Mouse (Mus musculus) large intestine, adult 2 months (tissue): Measurements from ENCODE around the gene Snx29. TPM values are rescaled to one million over a fixed set of nuclear protein-coding genes. Genes with fewer than 3 reads are reported as not detected.
"Not testable (repeated sequence)": the region's sequence is repeated elsewhere in the genome, so short reads cannot be mapped to it uniquely, and the experiment has no call there.

Experiments
- DNase-seq: peaks from one replicate; pipeline ENCODE4 v3.0.0-alpha.2; 2012; ENCODE audit warnings: low read depth, low spot score
- WGBS: fragments of 180-500 bp; shearing (Covaris S2); methylation state at CpG from one replicate; pipeline ENCODE4 v1.1.7; 2018; 5-methylcytosine and 5-hydroxymethylcytosine counted together
- polyA plus RNA-seq: library from polyadenylated mRNA; depleted of rRNA; stranded (reverse); fragments of >200 nt; gene quantifications from 2 replicates; pipeline ENCODE4 v1.2.3, GENCODE M21; 2012

Gene Snx29
- polyA plus RNA-seq, 1 experiment: 2.8 TPM

GRCm38 (mm10) chr16:11400936-11401335, 78.2 kb downstream of the Snx29 start:
- DNase-seq: no peak
- WGBS: 72% methylated on average over 7 of the region's 7 CpGs

- DNase-seq: no peak
Observed at GRCm38 (mm10) chr16:11405193-11405592, 82.5 kb downstream of the Snx29 start.

GRCm38 (mm10) chr16:11406201-11406600, 83.5 kb downstream of the Snx29 start:
- 85% methylated on average over 5 of the region's 5 CpGs for WGBS
- no peak for DNase-seq

More at GRCm38 (mm10) chr16:11405193-11405592, 82.5 kb downstream of the Snx29 start:
- 80% methylated on average over 3 of the region's 3 CpGs for WGBS

- 84% methylated on average over 9 of the region's 9 CpGs for WGBS
- DNase-seq: no peak
Observed at GRCm38 (mm10) chr16:11406622-11407021, 83.9 kb downstream of the Snx29 start.

DNA sequence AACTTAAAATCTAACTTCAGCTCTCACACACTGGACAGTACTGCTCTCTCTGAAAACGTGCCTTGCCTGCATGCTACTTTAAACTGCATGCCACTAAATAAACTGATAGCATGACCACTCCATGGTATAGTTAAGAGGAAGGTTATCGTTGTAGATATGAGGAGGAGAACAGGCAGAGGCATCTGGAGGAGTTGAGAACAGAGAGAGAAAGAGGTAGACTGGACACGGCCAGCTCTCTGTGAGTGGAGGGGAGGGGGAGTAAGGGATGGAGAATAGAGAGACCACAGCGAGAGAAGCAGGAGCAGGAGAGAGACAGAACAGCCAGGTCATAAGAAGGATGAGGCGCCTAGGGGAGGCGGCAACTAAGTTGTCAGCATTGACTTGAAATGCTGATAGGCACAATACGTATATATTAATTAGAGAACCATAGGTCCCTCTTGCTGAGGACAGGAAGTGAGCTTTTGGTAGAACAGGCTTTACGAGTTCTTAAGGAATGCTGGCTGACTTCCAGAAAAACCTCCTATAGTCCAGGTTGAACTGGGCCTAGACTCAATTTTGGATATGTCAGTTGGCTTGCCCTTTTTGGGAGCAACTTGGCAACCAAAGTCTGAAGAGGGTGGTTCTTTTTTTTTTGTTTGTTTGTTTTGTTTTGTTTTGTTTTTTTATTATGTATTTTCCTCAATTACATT, 85.4 kb downstream of the Snx29 start:
- no peak for DNase-seq
- WGBS: 46% methylated on average over 8 of the region's 8 CpGs

DNA sequence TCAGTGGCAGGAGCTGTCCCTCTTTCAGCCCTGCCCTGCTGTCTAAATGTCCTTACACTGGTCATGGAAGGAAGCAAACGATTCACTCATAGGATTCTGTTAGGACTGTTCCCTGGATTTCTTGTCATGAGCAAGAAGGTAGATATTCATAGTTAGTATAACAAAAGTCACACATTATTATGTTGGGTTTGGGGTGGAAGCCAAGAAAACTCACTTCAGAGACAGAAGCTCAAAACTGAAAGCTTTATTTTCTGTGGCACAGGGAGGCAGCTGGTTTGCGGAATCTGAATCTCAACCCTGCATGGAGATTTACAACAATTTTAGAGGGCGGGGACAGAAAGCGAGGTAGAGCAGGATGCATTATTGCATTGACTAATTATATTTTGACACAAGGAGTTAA, 86.0 kb downstream of the Snx29 start:
- WGBS: 54% methylated on average over 4 of the region's 4 CpGs
- DNase-seq: no peak

DNA sequence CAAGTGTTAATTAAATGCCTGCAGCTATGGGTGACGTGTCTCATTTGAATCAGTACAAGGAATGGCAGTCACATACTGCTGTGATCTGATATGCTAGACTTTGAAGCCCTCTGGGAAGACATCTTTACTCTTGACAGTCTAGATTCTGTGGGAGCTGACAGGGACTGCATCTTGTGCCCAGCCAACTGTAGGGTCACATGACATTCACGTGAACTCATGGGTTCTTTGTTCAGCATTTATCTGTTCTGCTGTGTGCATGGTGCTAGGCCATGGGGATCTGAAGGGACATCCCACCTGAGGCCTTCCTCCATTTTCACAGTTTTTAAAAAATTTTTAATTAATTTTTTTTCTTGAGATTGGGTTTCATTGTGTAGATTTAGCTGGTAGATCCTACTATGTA, 91.9 kb downstream of the Snx29 start:
- no peak for DNase-seq
- WGBS: 91% methylated on average over 2 of the region's 2 CpGs

- WGBS: 15% methylated on average over 7 of the region's 7 CpGs
- DNase-seq: no peak
Observed at GRCm38 (mm10) chr16:11418183-11418588, 95.5 kb downstream of the Snx29 start.

DNA sequence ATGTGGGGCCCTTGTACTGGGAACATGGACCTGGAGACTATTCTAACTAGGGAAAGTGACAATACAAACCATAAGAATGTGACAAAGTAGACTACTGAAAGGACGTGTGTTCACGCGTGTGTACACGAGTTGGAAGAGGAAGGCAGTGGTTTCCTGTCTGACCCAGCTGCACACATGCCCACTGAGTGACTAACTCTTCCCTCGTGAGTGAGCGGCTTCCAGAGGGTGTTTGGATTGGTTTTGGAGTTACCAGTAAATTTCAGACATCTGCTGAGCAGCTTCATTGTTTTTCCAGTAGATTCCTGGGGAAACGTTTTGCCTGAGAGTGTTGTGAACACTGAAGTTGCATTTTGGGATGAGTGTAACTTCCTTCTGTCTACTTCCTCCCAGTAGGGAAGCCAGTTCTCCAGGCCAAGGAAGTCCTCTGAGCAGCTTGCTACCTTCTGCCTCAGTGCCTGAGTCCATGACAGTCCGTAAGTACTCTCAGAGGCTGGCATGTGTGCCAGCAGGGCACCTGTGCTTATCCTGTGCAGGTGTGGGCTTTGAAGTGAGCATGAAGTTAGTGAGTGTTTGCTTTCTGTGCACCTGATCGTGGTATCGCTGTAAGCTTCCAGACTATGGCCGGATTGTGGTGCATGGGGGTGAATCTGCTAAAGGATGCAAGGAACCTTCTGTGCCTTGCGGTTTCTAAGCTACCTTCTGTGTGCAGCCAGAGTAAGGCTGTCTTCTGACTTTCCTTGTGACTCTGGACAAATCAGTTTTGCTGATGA, 97.8 kb downstream of the Snx29 start:
- no peak for DNase-seq
- 82% methylated on average over 12 of the region's 12 CpGs for WGBS

GRCm38 (mm10) chr16:11422165-11422564, 99.5 kb downstream of the Snx29 start:
- no peak for DNase-seq
- WGBS: 94% methylated on average over 1 of the region's 1 CpGs

GRCm38 (mm10) chr16:11422889-11423610, 100.3 kb downstream of the Snx29 start:
- WGBS: 97% methylated on average over 2 of the region's 2 CpGs
- DNase-seq: no peak

DNA sequence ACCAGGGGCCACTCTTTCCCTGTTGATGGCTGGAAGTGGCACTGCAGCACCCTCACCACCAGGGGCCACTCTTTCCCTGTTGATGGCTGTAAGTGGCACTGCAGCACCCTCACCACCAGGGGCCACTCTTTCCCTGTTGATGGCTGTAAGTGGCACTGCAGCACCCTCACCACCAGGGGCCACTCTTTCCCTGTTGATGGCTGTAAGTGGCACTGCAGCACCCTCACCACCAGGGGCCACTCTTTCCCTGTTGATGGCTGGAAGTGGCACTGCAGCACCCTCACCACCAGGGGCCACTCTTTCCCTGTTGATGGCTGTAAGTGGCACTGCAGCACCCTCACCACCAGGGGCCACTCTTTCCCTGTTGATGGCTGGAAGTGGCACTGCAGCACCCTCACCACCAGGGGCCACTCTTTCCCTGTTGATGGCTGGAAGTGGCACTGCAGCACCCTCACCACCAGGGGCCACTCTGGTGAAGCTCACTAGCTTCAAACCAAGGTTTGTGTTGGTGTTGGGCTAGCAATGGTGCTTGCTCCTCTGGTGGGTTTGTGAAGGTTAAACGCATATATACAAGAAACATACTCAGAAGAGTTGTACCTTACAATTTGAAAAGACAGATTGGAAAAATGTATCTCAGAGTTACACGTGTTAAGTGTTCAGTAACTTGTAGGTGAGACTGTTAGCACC, 101.0 kb downstream of the Snx29 start:
- WGBS: 96% methylated on average over 2 of the region's 2 CpGs
- DNase-seq: not testable (repeated sequence)

- 93% methylated on average over 9 of the region's 9 CpGs for WGBS
- no peak for DNase-seq
Observed at GRCm38 (mm10) chr16:11424568-11425145, 101.9 kb downstream of the Snx29 start.

GRCm38 (mm10) chr16:11425279-11425678, 102.6 kb downstream of the Snx29 start:
- no peak for DNase-seq
- 52% methylated on average over 7 of the region's 7 CpGs for WGBS

DNA sequence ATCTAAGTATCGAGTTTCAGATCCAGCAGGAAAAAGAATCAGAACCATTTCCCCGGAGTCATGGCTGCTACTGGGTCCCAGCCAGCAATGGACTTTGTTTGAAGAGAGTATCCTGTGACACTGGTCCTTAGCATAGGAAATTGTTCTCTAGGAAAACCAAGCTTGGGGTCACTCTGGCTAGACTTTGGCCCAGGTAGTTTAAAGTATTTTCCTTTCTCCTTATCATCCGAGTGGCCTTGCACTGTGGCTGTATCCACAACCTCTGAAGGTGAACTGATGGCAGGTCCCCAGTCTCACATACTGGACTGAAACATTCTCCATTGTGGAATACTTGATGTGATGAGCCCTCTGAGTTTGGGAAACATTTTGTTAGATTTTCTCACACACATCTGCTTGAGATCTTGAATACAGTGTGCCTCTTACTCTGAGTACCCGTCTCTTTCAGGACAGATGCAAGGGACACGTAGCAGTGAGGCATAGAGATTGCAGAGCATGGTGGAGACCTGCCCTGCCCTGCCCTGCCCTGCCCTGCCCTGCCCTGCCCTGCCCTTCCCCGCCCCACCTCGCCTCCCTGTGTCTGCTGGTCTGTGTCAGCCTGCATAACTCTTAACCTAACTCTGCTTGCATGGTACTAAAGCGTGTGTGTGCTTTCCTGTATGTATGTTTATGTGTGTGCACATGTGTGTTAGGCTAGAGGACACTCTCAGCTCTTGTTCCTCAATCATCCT, 104.3 kb downstream of the Snx29 start:
- DNase-seq: no peak
- 33% methylated on average over 8 of the region's 8 CpGs for WGBS

DNA sequence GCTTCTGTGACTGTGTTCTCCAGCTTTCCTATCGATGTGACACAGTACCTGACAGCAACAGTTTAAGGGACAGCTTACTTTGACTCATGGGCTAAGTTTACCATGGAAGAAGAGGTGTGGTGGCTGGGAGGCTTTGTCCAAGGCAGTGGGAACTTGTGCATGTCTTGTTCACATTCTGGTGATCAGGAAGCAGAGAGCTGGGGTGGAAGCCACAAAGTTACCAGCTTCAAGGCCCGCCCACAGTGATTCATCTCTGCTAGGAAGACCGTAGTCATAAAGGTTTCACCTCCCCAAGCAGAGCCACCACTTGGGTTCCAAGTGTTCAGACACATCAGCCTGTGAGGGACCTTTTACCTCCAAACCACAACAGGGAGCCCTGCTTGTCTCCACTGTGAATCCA, 107.1 kb downstream of the Snx29 start:
- DNase-seq: no peak
- 74% methylated on average over 3 of the region's 3 CpGs for WGBS

GRCm38 (mm10) chr16:11430520-11430919, 107.8 kb downstream of the Snx29 start:
- 98% methylated on average over 6 of the region's 6 CpGs for whole genome bisulfite sequencing
- no peak for DNase-seq

DNA sequence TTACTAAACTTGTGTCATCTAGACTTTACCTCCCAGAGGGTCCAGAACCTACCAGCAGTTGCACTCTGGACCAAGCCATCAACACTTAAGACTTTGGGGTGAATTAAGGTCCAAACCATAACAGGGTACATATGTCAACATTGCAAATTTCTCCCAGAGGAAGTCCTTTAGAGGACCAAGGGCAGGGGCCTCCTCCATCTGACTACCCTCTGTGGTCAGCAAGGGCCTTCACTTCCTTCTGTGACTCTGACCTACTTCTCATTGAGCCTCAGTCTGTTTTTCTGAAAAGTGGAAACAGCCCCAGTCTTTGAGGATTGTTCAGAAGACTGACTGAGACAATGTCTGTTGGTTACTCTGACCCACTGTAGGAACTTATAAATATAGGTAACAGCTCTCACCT, 111.1 kb downstream of the Snx29 start:
- DNase-seq: no peak

- peak; percentile 88 for DNase-seq
- 43% methylated on average over 3 of the region's 3 CpGs for WGBS
Observed at GRCm38 (mm10) chr16:11437641-11438040, 114.9 kb downstream of the Snx29 start.
